Mouse (Mus musculus) ES-Bruce4 (cell line): ENCODE results near the gene Icosl. TPM values are rescaled to one million over a fixed set of nuclear protein-coding genes. Genes with fewer than 3 reads are reported as not detected.
"Not testable (repeated sequence)": the region's sequence is repeated elsewhere in the genome, so short reads cannot be mapped to it uniquely, and the experiment has no call there.

Experiments
- H3K27ac ChIP-seq: 2 replicates; pipeline ENCODE4 v1.5.1; 2012; ENCODE audit warnings: low read length, inconsistent platforms; ENCODE audit not compliant: insufficient read depth
- H3K27me3 ChIP-seq: 2 replicates; pipeline ENCODE4 v1.6.1; 2012; ENCODE audit warnings: mild to moderate bottlenecking, low read length, inconsistent platforms; ENCODE audit not compliant: control insufficient read depth, poor library complexity, insufficient read depth, severe bottlenecking
- H3K36me3 ChIP-seq: 2 replicates; pipeline ENCODE4 v1.6.1; 2012; ENCODE audit warnings: inconsistent platforms, mild to moderate bottlenecking, low read length, moderate library complexity; ENCODE audit not compliant: control insufficient read depth, poor library complexity, insufficient read depth, severe bottlenecking
- H3K4me1 ChIP-seq: one replicate; pipeline ENCODE4 v1.8.1; 2011; ENCODE audit warnings: low read length; ENCODE audit not compliant: control insufficient read depth, insufficient read depth
- H3K4me3 ChIP-seq: 2 replicates; pipeline ENCODE4 v1.5.1; 2011; ENCODE audit warnings: low read depth, mild to moderate bottlenecking, low read length
- H3K9ac ChIP-seq: 2 replicates; pipeline ENCODE4 v1.6.1; 2012; ENCODE audit warnings: low read depth, mild to moderate bottlenecking, inconsistent platforms; ENCODE audit not compliant: poor library complexity, severe bottlenecking
- H3K9me3 ChIP-seq: replicated peaks from 2 replicates; pipeline ENCODE4 v1.6.1; 2012; ENCODE audit warnings: mild to moderate bottlenecking, low read length, inconsistent platforms; ENCODE audit not compliant: control insufficient read depth, poor library complexity, insufficient read depth, severe bottlenecking
- CTCF ChIP-seq: IDR thresholded peaks from one replicate; pipeline ENCODE4 v1.8.1; 2011; ENCODE audit warnings: low read depth, low read length
- EP300 ChIP-seq: IDR thresholded peaks from 2 replicates; pipeline ENCODE4 v1.6.1; 2011; ENCODE audit warnings: low read depth, low read length; ENCODE audit not compliant: insufficient read depth
- POLR2A ChIP-seq: IDR thresholded peaks from one replicate; pipeline ENCODE4 v1.8.1; 2011; ENCODE audit warnings: low read length; ENCODE audit not compliant: insufficient read depth
- polyA plus RNA-seq: library from polyadenylated mRNA; stranded (reverse); fragments of >200 nt; gene quantifications from 2 replicates; pipeline ENCODE4 v1.2.4, GENCODE M21; 2011; ENCODE audit warnings: low read depth; ENCODE audit not compliant: missing spikeins, insufficient read depth, insufficient read length

Gene Icosl
- polyA plus RNA-seq, 1 experiment, result 13.5 TPM

GRCm38 (mm10) chr10:78119422-78119821 is 50.3 kb downstream of the Icosl start:
- Histone ChIP-seq H3K9ac (no peak overlapping the region), H3K27ac (no peak overlapping the region), H3K4me3 (no peak overlapping the region), H3K27me3 (no peaks in the 10 kb centered on the region), H3K9me3 (0 out of 2 replicates have a peak, but pooled peaks cover 4% of the 10 kb centered on the region), H3K36me3 (no peaks in the 10 kb centered on the region), H3K4me1 (no peaks in the 10 kb centered on the region)
- no peak for TF ChIP-seq POLR2A
- TF ChIP-seq CTCF, result no peak
- TF ChIP-seq EP300, result no peak

- not testable (repeated sequence) for H3K9me3 ChIP-seq, H3K27me3 ChIP-seq, H3K9ac ChIP-seq, H3K4me3 ChIP-seq, H3K27ac ChIP-seq, H3K4me1 ChIP-seq, H3K36me3 ChIP-seq
Observed at GRCm38 (mm10) chr10:78124137-78124536, 55.0 kb downstream of the Icosl start.

- H3K9me3 ChIP-seq, H3K4me1 ChIP-seq, H3K27ac ChIP-seq, H3K9ac ChIP-seq, H3K27me3 ChIP-seq, H3K36me3 ChIP-seq, H3K4me3 ChIP-seq: not testable (repeated sequence)
Observed at GRCm38 (mm10) chr10:78125061-78125460, 56.0 kb downstream of the Icosl start.

GRCm38 (mm10) chr10:78126311-78126710 is 57.2 kb downstream of the Icosl start:
- Histone ChIP-seq H3K9ac (no peak overlapping the region), H3K4me3 (no peak overlapping the region), H3K36me3 (no peaks in the 10 kb centered on the region), H3K27ac (no peak overlapping the region), H3K4me1 (no peaks in the 10 kb centered on the region), H3K27me3 (no peaks in the 10 kb centered on the region), H3K9me3 (no peaks in the 10 kb centered on the region)
- TF ChIP-seq CTCF (no peak), EP300 (no peak), POLR2A (no peak)

- no peaks in the 10 kb centered on the region for H3K4me1 ChIP-seq
- no peaks in the 10 kb centered on the region for H3K27me3 ChIP-seq
- no peaks in the 10 kb centered on the region for H3K36me3 ChIP-seq
- H3K9ac ChIP-seq, result no peak overlapping the region
- H3K4me3 ChIP-seq, result no peak overlapping the region
- H3K9me3 ChIP-seq, result no peaks in the 10 kb centered on the region
- H3K27ac ChIP-seq, result no peak overlapping the region
- no peak for TF ChIP-seq CTCF
- TF ChIP-seq EP300, result no peak
- no peak for TF ChIP-seq POLR2A
Observed at GRCm38 (mm10) chr10:78127046-78127870, 58.2 kb downstream of the Icosl start.

- Histone ChIP-seq H3K27ac (no peak overlapping the region), H3K9me3 (no peaks in the 10 kb centered on the region)
- TF ChIP-seq CTCF (no peak), EP300 (no peak), POLR2A (no peak)
Observed at GRCm38 (mm10) chr10:78127931-78128330, 58.8 kb downstream of the Icosl start.

More at GRCm38 (mm10) chr10:78127931-78128330, 58.8 kb downstream of the Icosl start:
- no peaks in the 10 kb centered on the region for H3K27me3 ChIP-seq
- no peaks in the 10 kb centered on the region for H3K4me1 ChIP-seq
- H3K9ac ChIP-seq, result no peak overlapping the region
- no peak overlapping the region for H3K4me3 ChIP-seq
- no peaks in the 10 kb centered on the region for H3K36me3 ChIP-seq
